Mouse (Mus musculus) heart, adult 2 months (tissue): ENCODE data around the gene Tbxas1. TPM values are rescaled to one million over a fixed set of nuclear protein-coding genes. Genes with fewer than 3 reads are reported as not detected.

Experiments used
- DNase-seq, 2 experiments: peaks; one replicate each; pipeline ENCODE4 v3.0.0; 2021
- H3K27ac ChIP-seq: fragments of 200-600 bp; 2 replicates; pipeline ENCODE4 v1.8.1; 2022
- H3K27me3 ChIP-seq: fragments of 200-500 bp; 2 replicates; pipeline ENCODE4 v1.6.1; 2012; ENCODE audit warnings: mild to moderate bottlenecking, low read length, inconsistent platforms, mixed read lengths; ENCODE audit not compliant: control insufficient read depth, insufficient read depth
- H3K36me3 ChIP-seq: fragments of 200-500 bp; 2 replicates; pipeline ENCODE4 v1.6.1; 2012; ENCODE audit warnings: low read length, inconsistent platforms; ENCODE audit not compliant: control insufficient read depth, insufficient read depth
- H3K4me1 ChIP-seq: fragments of 200-500 bp; 2 replicates; pipeline ENCODE4 v1.6.1; 2011; ENCODE audit warnings: low read length; ENCODE audit not compliant: control insufficient read depth, insufficient read depth
- H3K4me3 ChIP-seq: fragments of 200-600 bp; 2 replicates; pipeline ENCODE4 v1.8.1; 2022
- H3K79me2 ChIP-seq: fragments of 200-500 bp; replicated peaks from 2 replicates; pipeline ENCODE4 v1.6.1; 2012; ENCODE audit warnings: mild to moderate bottlenecking, inconsistent platforms, low read length, moderate library complexity, mixed read lengths; ENCODE audit not compliant: control insufficient read depth, insufficient read depth
- H3K9ac ChIP-seq: fragments of 200-500 bp; 2 replicates; pipeline ENCODE4 v1.6.1; 2012; ENCODE audit warnings: low read depth, mild to moderate bottlenecking, control low read depth, inconsistent platforms, low read length, mixed read lengths
- CTCF ChIP-seq: fragments of 200-600 bp; IDR thresholded peaks from 2 replicates; pipeline ENCODE4 v1.8.1; 2022; ENCODE audit warnings: antibody characterized with exemption, mild to moderate bottlenecking, moderate library complexity
- EP300 ChIP-seq: fragments of 200-500 bp; IDR thresholded peaks from 2 replicates; pipeline ENCODE4 v1.6.1; 2011; ENCODE audit warnings: low read depth, low read length, control low read depth; ENCODE audit not compliant: insufficient read depth
- POLR2A ChIP-seq: fragments of 200-500 bp; IDR thresholded peaks from 2 replicates; pipeline ENCODE4 v1.6.1; 2011; ENCODE audit warnings: mild to moderate bottlenecking, low read depth, low read length, control low read depth; ENCODE audit not compliant: insufficient read depth
- WGBS: fragments of 180-500 bp; shearing (Covaris S2); methylation state at CpG from one replicate; pipeline ENCODE4 v1.1.7; 2018; 5-methylcytosine and 5-hydroxymethylcytosine counted together
- intact Hi-C: fragments of 180-260 bp; cut with DNase I; formaldehyde crosslinking; loops from one replicate; pipeline ENCODE4 v1.15.1; 2025
- polyA plus RNA-seq: library from polyadenylated mRNA; depleted of rRNA; stranded (reverse); fragments of >200 nt; gene quantifications from 2 replicates; pipeline ENCODE4 v1.2.3, GENCODE M21; 2012
- total RNA-seq, 2 experiments: library from RNA; stranded (reverse); gene quantifications; 2 replicates each; pipeline ENCODE4 v1.2.3; 2021

The Tbxas1 gene
- total and polyA plus RNA-seq, 3 experiments, result 1.9 to 2.7 (median 2.1) TPM

GRCm38 (mm10) chr6:39024631-39025030, 149.4 kb downstream of the Tbxas1 start:
- DNase-seq, result no peak
- no peak overlapping the region for H3K4me3 ChIP-seq
- H3K27ac ChIP-seq, result no peak overlapping the region
- intact Hi-C loops, result no loop called here
- H3K4me1 ChIP-seq, result no peaks in the 10 kb centered on the region
- no peak for TF ChIP-seq CTCF
- no peak for TF ChIP-seq POLR2A
- TF ChIP-seq EP300, result no peak
- WGBS, result 69% methylated on average over 4 of the region's 4 CpGs
- H3K79me2 ChIP-seq, result no peaks in the 10 kb centered on the region
- no peaks in the 10 kb centered on the region for H3K36me3 ChIP-seq
- no peaks in the 10 kb centered on the region for H3K27me3 ChIP-seq
- no peak overlapping the region for H3K9ac ChIP-seq

GRCm38 (mm10) chr6:39025038-39025437, 149.8 kb downstream of the Tbxas1 start:
- WGBS, result 71% methylated on average over 7 of the region's 7 CpGs

GRCm38 (mm10) chr6:39030714-39031113, 155.5 kb downstream of the Tbxas1 start:
- intact Hi-C loops, result no loop called here
- DNase-seq, result no peak
- Histone ChIP-seq H3K27me3 (no peaks in the 10 kb centered on the region), H3K4me1 (no peaks in the 10 kb centered on the region; the same call in 1 of the 2 replicates), H3K36me3 (no peaks in the 10 kb centered on the region), H3K9ac (no peak overlapping the region), H3K79me2 (no peaks in the 10 kb centered on the region), H3K4me3 (no peak overlapping the region), H3K27ac (no peak overlapping the region)
- TF ChIP-seq POLR2A, result no peak
- no peak for TF ChIP-seq CTCF
- no peak for TF ChIP-seq EP300
- 75% methylated on average over 4 of the region's 4 CpGs for WGBS

More at GRCm38 (mm10) chr6:39025038-39025437, 149.8 kb downstream of the Tbxas1 start:
- Histone ChIP-seq H3K9ac (no peak overlapping the region), H3K79me2 (no peaks in the 10 kb centered on the region), H3K27ac (no peak overlapping the region), H3K4me1 (no peaks in the 10 kb centered on the region), H3K4me3 (no peak overlapping the region), H3K27me3 (no peaks in the 10 kb centered on the region), H3K36me3 (no peaks in the 10 kb centered on the region)
- TF ChIP-seq POLR2A (no peak), CTCF (no peak), EP300 (no peak)
- DNase-seq, result no peak
- intact Hi-C loops, result no loop called here

- no peak for DNase-seq
- no peaks in the 10 kb centered on the region for H3K79me2 ChIP-seq
- TF ChIP-seq CTCF, result no peak
- no peak for TF ChIP-seq POLR2A
- no peak for TF ChIP-seq EP300
- no peaks in the 10 kb centered on the region; the same call in 1 of the 2 replicates for H3K4me1 ChIP-seq
- H3K27ac ChIP-seq, result no peak overlapping the region
- intact Hi-C loops, result no loop called here
- 86% methylated on average over 7 of the region's 7 CpGs for WGBS
- H3K27me3 ChIP-seq, result no peaks in the 10 kb centered on the region
- no peak overlapping the region for H3K9ac ChIP-seq
- no peak overlapping the region for H3K4me3 ChIP-seq
- H3K36me3 ChIP-seq, result no peaks in the 10 kb centered on the region
Observed at GRCm38 (mm10) chr6:39033676-39034075, 158.5 kb downstream of the Tbxas1 start.

GRCm38 (mm10) chr6:39035039-39035438, 159.8 kb downstream of the Tbxas1 start:
- DNase-seq, result no peak
- 80% methylated on average over 6 of the region's 6 CpGs for WGBS
- Histone ChIP-seq H3K79me2 (no peaks in the 10 kb centered on the region), H3K9ac (no peak overlapping the region), H3K27me3 (no peaks in the 10 kb centered on the region), H3K27ac (no peak overlapping the region), H3K36me3 (no peaks in the 10 kb centered on the region), H3K4me1 (no peaks in the 10 kb centered on the region; the same call in 1 of the 2 replicates), H3K4me3 (no peak overlapping the region)
- no peak for TF ChIP-seq EP300
- no peak for TF ChIP-seq CTCF
- no peak for TF ChIP-seq POLR2A
- intact Hi-C loops, result no loop called here

GRCm38 (mm10) chr6:39036204-39036603, 161.0 kb downstream of the Tbxas1 start:
- Histone ChIP-seq H3K27ac (no peak overlapping the region), H3K27me3 (no peaks in the 10 kb centered on the region), H3K4me1 (no peaks in the 10 kb centered on the region; the same call in 1 of the 2 replicates), H3K79me2 (no peaks in the 10 kb centered on the region), H3K36me3 (no peaks in the 10 kb centered on the region), H3K9ac (no peak overlapping the region), H3K4me3 (no peak overlapping the region)
- intact Hi-C loops, result no loop called here
- TF ChIP-seq CTCF (no peak), EP300 (no peak)
- 78% methylated on average over 4 of the region's 4 CpGs for WGBS
- DNase-seq, result no peak
